Mouse (Mus musculus): ENCODE measurements around the gene Ttll4. TPM values are rescaled to one million over a fixed set of nuclear protein-coding genes. Genes with fewer than 3 reads are reported as not detected.

Ttll4 gene
- polyA plus RNA-seq, 1 experiment from 2014 or later: 5.3 TPM

DNA sequence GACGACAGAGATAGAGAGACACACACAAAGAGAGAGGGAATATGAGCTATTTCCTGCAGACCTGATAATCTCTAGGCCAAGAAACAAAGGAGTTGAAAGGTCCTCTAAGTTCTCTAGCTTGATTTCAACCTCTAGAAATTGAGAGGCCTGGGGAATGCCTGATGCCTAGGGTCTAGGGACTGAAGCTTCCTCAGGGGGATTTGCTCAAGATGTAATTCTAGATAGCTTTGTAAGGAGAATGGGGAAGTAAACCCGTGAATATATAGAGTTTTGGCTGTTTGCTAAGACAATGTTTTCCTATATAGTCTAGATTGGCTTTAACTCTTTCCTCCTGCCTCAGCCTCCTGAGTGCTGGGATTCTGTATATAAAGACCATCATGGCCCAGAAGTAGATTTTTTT is 53.4 kb downstream of the Ttll4 start:
- H3K9ac ChIP-seq (ENCODE audit: low read depth, low read length): no peak overlapping the region
- no peaks in the 10 kb centered on the region for H3K9me3 ChIP-seq (ENCODE audit: control insufficient read depth, low read length)
- H3K4me3 ChIP-seq (ENCODE audit: low read length): no peak overlapping the region
- ATAC-seq: no peak
- no peaks in the 10 kb centered on the region for H3K27me3 ChIP-seq (replicated peaks; ENCODE audit: control insufficient read depth, insufficient read depth, low read length)
- no peak overlapping the region for H3K27ac ChIP-seq (ENCODE audit: low read depth, low read length)
- no peaks in the 10 kb centered on the region for H3K36me3 ChIP-seq (ENCODE audit: control insufficient read depth, insufficient read depth, low read length)
- WGBS: 58% methylated on average over 2 of the region's 2 CpGs
- no peak overlapping the region for H3K4me2 ChIP-seq (ENCODE audit: low read length)
- H3K4me1 ChIP-seq (ENCODE audit: control insufficient read depth, insufficient read depth, low read depth, low read length): peaks cover 7% of the 10 kb centered on the region

DNA sequence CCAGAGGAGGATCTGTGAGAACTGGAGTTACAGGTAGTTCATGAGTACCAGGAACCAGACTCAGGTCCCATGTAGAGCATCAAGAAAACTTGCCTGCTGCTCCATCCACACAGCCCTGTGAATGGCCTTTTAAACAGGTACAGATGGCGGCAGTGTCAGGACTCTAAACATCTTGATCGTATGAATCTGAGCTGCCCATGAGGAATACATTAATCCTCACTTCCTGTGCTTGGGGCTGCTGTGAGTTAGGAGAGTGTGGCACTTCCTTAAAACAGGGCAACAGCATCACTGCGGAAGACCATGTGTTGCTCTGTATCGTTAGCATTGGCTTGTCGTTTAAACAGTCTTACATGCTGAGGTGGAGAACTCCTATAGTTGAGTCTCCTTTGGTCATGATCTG is 53.9 kb downstream of the Ttll4 start:
- Histone ChIP-seq H3K9me3 (ENCODE audit: control insufficient read depth, low read length) (no peaks in the 10 kb centered on the region), H3K27ac (ENCODE audit: low read depth, low read length) (no peak overlapping the region), H3K4me2 (ENCODE audit: low read length) (no peak overlapping the region), H3K4me1 (ENCODE audit: control insufficient read depth, insufficient read depth, low read depth, low read length) (peaks cover 7% of the 10 kb centered on the region), H3K9ac (ENCODE audit: low read depth, low read length) (no peak overlapping the region), H3K4me3 (ENCODE audit: low read length) (no peak overlapping the region), H3K36me3 (ENCODE audit: control insufficient read depth, insufficient read depth, low read length) (no peaks in the 10 kb centered on the region), H3K27me3 (replicated peaks; ENCODE audit: control insufficient read depth, insufficient read depth, low read length) (no peaks in the 10 kb centered on the region)
- ATAC-seq: no peak
- WGBS: 71% methylated on average over 5 of the region's 5 CpGs

DNA sequence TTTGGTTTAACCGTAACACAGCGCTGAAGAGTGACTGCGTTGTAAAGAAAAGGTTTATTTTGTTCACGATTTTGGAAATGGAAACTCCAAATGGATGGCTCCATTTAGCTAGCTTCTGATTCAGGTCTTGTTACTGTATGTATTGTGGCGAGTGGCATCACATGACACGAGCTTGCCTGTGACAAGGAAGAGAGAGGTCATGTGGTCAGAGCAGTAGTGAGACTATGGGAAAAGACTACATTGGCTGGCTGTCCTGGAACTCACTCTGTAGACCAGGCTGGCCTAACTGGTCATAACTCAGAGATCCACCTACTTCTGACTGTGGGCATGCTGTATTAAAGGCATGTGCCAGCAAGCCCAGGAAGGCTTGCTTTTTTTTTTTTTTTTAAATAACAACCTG is 54.3 kb downstream of the Ttll4 start:
- H3K4me3 ChIP-seq (ENCODE audit: low read length): no peak overlapping the region
- no peak overlapping the region for H3K9ac ChIP-seq (ENCODE audit: low read depth, low read length)
- WGBS: 92% methylated on average over 6 of the region's 6 CpGs
- H3K27ac ChIP-seq (ENCODE audit: low read depth, low read length): no peak overlapping the region
- no peak for ATAC-seq
- H3K4me2 ChIP-seq (ENCODE audit: low read length): no peak overlapping the region
- H3K36me3 ChIP-seq (ENCODE audit: control insufficient read depth, insufficient read depth, low read length): no peaks in the 10 kb centered on the region
- peaks cover 7% of the 10 kb centered on the region for H3K4me1 ChIP-seq (ENCODE audit: control insufficient read depth, insufficient read depth, low read depth, low read length)
- H3K27me3 ChIP-seq (replicated peaks; ENCODE audit: control insufficient read depth, insufficient read depth, low read length): no peaks in the 10 kb centered on the region
- no peaks in the 10 kb centered on the region for H3K9me3 ChIP-seq (ENCODE audit: control insufficient read depth, low read length)

DNA sequence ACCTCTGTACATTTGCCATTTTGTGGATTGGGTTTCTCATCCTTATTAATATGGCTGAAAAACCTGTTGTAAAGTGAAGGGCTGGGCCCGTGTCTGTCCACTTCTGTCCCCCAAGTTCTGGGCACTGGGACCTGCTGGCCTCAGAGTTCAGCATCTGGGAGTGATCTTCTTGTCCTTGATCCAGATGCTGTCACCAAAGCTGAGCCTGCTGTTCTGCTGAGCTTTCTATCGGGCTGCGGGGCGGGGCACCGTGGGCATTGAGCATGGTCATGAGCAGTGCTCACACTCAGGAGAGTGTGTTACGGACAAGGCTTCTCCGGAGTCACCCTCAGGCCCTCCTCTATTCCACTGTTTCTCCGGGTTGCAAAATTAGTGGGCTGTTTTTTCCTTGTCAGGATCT is 56.6 kb downstream of the Ttll4 start:
- Histone ChIP-seq H3K4me2 (ENCODE audit: low read length) (no peak overlapping the region), H3K4me1 (ENCODE audit: control insufficient read depth, insufficient read depth, low read depth, low read length) (peaks cover 5% of the 10 kb centered on the region), H3K27ac (ENCODE audit: low read depth, low read length) (no peak overlapping the region), H3K4me3 (ENCODE audit: low read length) (no peak overlapping the region), H3K27me3 (replicated peaks; ENCODE audit: control insufficient read depth, insufficient read depth, low read length) (no peaks in the 10 kb centered on the region), H3K9ac (ENCODE audit: low read depth, low read length) (no peak overlapping the region), H3K36me3 (ENCODE audit: control insufficient read depth, insufficient read depth, low read length) (no peaks in the 10 kb centered on the region), H3K9me3 (ENCODE audit: control insufficient read depth, low read length) (no peaks in the 10 kb centered on the region)
- 88% methylated on average over 8 of the region's 8 CpGs for WGBS
- no peak for ATAC-seq

DNA sequence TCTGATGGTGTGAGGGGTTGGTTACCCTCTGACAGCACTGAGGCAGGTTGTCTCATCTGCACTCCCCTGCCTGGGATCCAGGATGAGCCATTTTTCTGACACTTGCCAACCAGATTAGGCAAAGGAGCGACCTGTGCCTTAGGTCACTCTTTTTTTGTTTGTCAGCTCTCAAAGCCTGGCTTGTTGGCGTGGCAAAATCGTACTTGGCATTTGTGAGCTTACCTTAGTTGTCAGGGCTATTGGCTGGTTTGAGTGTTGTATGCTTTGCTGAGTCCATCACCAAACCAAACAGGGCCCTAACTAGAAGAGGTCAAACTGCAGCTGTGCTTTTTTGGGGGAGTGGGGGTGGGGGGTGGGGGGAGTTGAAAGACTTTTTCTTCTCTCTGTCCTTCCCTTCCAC is 57.7 kb downstream of the Ttll4 start:
- no peak overlapping the region for H3K4me2 ChIP-seq (ENCODE audit: low read length)
- 86% methylated on average over 3 of the region's 3 CpGs for WGBS
- no peak for ATAC-seq
- no peaks in the 10 kb centered on the region for H3K9me3 ChIP-seq (ENCODE audit: control insufficient read depth, low read length)
- no peaks in the 10 kb centered on the region for H3K4me1 ChIP-seq (ENCODE audit: control insufficient read depth, insufficient read depth, low read depth, low read length)
- no peak overlapping the region for H3K27ac ChIP-seq (ENCODE audit: low read depth, low read length)
- H3K4me3 ChIP-seq (ENCODE audit: low read length): no peak overlapping the region
- H3K36me3 ChIP-seq (ENCODE audit: control insufficient read depth, insufficient read depth, low read length): no peaks in the 10 kb centered on the region
- no peaks in the 10 kb centered on the region for H3K27me3 ChIP-seq (replicated peaks; ENCODE audit: control insufficient read depth, insufficient read depth, low read length)
- no peak overlapping the region for H3K9ac ChIP-seq (ENCODE audit: low read depth, low read length)

DNA sequence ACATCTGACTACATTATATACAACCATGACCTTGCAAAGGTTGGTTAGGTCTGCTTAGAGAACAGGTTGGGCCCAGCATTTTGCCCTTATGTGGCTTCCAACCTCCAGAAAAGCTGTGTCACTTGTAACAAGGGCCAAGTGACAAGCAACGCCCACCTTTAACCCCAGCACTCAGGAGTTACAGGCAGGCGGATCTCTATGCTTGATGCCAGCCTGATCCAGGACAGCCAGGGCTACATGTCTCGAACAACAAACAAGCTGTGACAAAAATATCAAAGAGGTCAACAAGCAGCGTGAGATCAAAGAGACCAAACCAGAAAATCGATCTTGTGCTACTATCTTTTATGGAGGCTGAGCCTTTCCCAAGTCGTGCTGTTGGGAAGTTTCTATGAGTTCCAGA is 60.1 kb downstream of the Ttll4 start:
- H3K36me3 ChIP-seq (ENCODE audit: control insufficient read depth, insufficient read depth, low read length): no peaks in the 10 kb centered on the region
- H3K27me3 ChIP-seq (replicated peaks; ENCODE audit: control insufficient read depth, insufficient read depth, low read length): no peaks in the 10 kb centered on the region
- H3K9ac ChIP-seq (ENCODE audit: low read depth, low read length): no peak overlapping the region
- H3K27ac ChIP-seq (ENCODE audit: low read depth, low read length): no peak overlapping the region
- no peaks in the 10 kb centered on the region for H3K9me3 ChIP-seq (ENCODE audit: control insufficient read depth, low read length)
- no peaks in the 10 kb centered on the region for H3K4me1 ChIP-seq (ENCODE audit: control insufficient read depth, insufficient read depth, low read depth, low read length)
- no peak for ATAC-seq
- H3K4me3 ChIP-seq (ENCODE audit: low read length): no peak overlapping the region
- H3K4me2 ChIP-seq (ENCODE audit: low read length): no peak overlapping the region
- 69% methylated on average over 6 of the region's 6 CpGs for WGBS

DNA sequence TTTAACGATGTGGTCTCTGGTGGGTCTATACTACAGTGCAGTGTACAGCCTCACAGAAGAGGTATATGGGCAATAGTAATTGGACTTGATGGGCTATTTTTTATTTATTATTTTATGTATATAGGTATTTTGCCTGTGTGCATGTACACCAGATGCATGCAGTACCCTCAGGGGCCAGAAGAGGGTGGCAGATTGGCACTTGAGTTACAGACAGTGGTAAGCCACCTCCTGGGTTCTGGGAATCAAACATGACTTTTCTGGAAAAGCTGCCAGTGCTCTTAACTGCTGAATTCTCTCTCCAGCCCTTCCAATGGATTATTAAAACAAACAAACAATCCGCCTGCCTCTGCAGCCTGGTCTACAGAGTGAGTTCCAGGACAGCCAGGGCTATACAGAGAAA is 62.2 kb downstream of the Ttll4 start:
- no peaks in the 10 kb centered on the region for H3K36me3 ChIP-seq (ENCODE audit: control insufficient read depth, insufficient read depth, low read length)
- H3K4me1 ChIP-seq (ENCODE audit: control insufficient read depth, insufficient read depth, low read depth, low read length): no peaks in the 10 kb centered on the region
- H3K9me3 ChIP-seq (ENCODE audit: control insufficient read depth, low read length): no peaks in the 10 kb centered on the region
- H3K27ac ChIP-seq (ENCODE audit: low read depth, low read length): no peak overlapping the region
- no peak overlapping the region for H3K9ac ChIP-seq (ENCODE audit: low read depth, low read length)
- ATAC-seq: no peak
- no peaks in the 10 kb centered on the region for H3K27me3 ChIP-seq (replicated peaks; ENCODE audit: control insufficient read depth, insufficient read depth, low read length)
- no peak overlapping the region for H3K4me3 ChIP-seq (ENCODE audit: low read length)
- no peak overlapping the region for H3K4me2 ChIP-seq (ENCODE audit: low read length)
- 77% methylated on average over 2 of the region's 2 CpGs for WGBS

DNA sequence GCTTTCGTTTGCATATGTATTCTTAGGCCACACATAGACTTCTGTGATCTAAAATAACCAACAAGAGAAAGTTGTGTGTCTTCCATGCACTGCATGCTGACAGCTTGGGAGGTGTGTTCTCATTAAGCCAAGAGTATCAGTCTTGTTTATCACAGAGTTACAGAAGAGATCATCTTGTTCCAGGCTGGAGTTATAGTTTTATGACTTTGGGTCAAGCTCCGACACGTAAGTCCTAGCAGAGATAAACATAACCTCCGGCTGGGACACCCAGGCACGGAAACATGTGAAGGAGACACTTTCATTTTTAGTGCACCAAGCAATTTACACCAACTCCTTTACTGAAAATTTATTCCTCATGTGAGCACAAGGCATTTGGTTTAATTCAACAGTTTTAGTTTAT is 64.6 kb downstream of the Ttll4 start:
- Histone ChIP-seq H3K27ac (ENCODE audit: low read depth, low read length) (no peak overlapping the region), H3K9ac (ENCODE audit: low read depth, low read length) (no peak overlapping the region), H3K4me3 (ENCODE audit: low read length) (no peak overlapping the region), H3K27me3 (replicated peaks; ENCODE audit: control insufficient read depth, insufficient read depth, low read length) (no peaks in the 10 kb centered on the region), H3K4me1 (ENCODE audit: control insufficient read depth, insufficient read depth, low read depth, low read length) (no peaks in the 10 kb centered on the region), H3K9me3 (ENCODE audit: control insufficient read depth, low read length) (no peaks in the 10 kb centered on the region), H3K36me3 (ENCODE audit: control insufficient read depth, insufficient read depth, low read length) (no peaks in the 10 kb centered on the region), H3K4me2 (ENCODE audit: low read length) (no peak overlapping the region)
- no peak for ATAC-seq
- WGBS: 90% methylated on average over 5 of the region's 5 CpGs

DNA sequence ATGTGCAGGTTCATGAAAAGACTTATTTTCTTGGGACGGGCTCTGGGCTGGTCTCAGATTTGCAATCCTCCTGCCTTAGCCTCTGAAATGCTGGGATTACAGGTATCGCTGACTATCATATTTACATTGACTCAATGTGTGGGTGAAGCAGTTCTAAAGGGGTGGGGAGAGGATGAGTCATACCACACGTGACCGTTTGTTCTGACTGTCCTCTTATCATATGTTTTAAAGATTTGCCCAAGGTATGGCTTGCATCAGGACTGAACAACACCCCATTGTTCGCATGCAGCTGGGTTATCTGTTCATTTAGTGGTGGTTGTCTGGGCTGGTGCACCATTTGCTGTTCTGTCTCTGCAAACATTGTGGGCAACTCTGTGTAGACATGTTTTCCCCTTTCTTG is 65.1 kb downstream of the Ttll4 start:
- Histone ChIP-seq H3K27me3 (replicated peaks; ENCODE audit: control insufficient read depth, insufficient read depth, low read length) (no peaks in the 10 kb centered on the region), H3K4me2 (ENCODE audit: low read length) (no peak overlapping the region), H3K36me3 (ENCODE audit: control insufficient read depth, insufficient read depth, low read length) (no peaks in the 10 kb centered on the region), H3K4me1 (ENCODE audit: control insufficient read depth, insufficient read depth, low read depth, low read length) (no peaks in the 10 kb centered on the region), H3K27ac (ENCODE audit: low read depth, low read length) (no peak overlapping the region), H3K4me3 (ENCODE audit: low read length) (no peak overlapping the region), H3K9me3 (ENCODE audit: control insufficient read depth, low read length) (no peaks in the 10 kb centered on the region), H3K9ac (ENCODE audit: low read depth, low read length) (no peak overlapping the region)
- WGBS: 88% methylated on average over 5 of the region's 5 CpGs
- no peak for ATAC-seq

DNA sequence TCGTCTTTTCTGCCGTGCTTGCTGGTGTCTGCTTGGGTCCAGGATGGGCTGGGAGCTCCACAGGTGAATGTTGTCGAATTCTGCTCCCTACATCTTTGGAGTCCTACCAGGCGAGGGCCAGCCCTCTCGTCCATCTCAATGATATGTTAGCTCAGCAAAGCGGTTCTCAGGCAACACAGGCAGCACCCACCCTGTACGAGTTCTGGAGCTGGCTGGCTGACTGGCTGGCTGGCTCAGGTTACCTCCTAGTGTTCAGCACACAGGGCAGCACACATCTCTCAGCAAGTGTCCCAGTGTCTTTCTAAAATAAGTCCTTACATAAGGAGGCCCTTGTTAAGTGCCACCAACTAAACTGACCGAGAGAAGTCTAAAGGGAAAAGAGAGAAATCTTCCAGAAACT is 66.9 kb downstream of the Ttll4 start:
- Histone ChIP-seq H3K27me3 (replicated peaks; ENCODE audit: control insufficient read depth, insufficient read depth, low read length) (no peaks in the 10 kb centered on the region), H3K9me3 (ENCODE audit: control insufficient read depth, low read length) (no peaks in the 10 kb centered on the region), H3K9ac (ENCODE audit: low read depth, low read length) (no peak overlapping the region), H3K4me3 (ENCODE audit: low read length) (no peak overlapping the region), H3K36me3 (ENCODE audit: control insufficient read depth, insufficient read depth, low read length) (no peaks in the 10 kb centered on the region), H3K27ac (ENCODE audit: low read depth, low read length) (no peak overlapping the region), H3K4me2 (ENCODE audit: low read length) (no peak overlapping the region), H3K4me1 (ENCODE audit: control insufficient read depth, insufficient read depth, low read depth, low read length) (no peaks in the 10 kb centered on the region)
- 76% methylated on average over 8 of the region's 8 CpGs for WGBS
- no peak for ATAC-seq

Measured in hindbrain, embryonic 16.5 days (tissue).